Mouse (Mus musculus) spleen, adult 12 weeks (tissue): ENCODE measurements around the gene Lmntd1.
"Not testable (repeated sequence)": the region's sequence is repeated elsewhere in the genome, so short reads cannot be mapped to it uniquely, and the experiment has no call there.

Experiments used
- DNase-seq: peaks from one replicate; pipeline ENCODE4 v3.0.0; 2022; ENCODE audit warnings: low spot score

The Lmntd1 gene

GRCm38 (mm10) chr6:145341301-145342193 lies 272.6 kb downstream of the Lmntd1 start:
- DNase-seq: peak; percentile 51

GRCm38 (mm10) chr6:145340657-145341146 lies 273.4 kb downstream of the Lmntd1 start:
- peak; percentile 86 for DNase-seq

- DNase-seq: peak; percentile 63
Observed at GRCm38 (mm10) chr6:145339956-145340656, 274.0 kb downstream of the Lmntd1 start.

GRCm38 (mm10) chr6:145338571-145339294 lies 275.4 kb downstream of the Lmntd1 start:
- no peak for DNase-seq

- not testable (repeated sequence) for DNase-seq
Observed at GRCm38 (mm10) chr6:145337521-145337920, 276.6 kb downstream of the Lmntd1 start.

- DNase-seq: no peak
Observed at GRCm38 (mm10) chr6:145335876-145336768, 278.0 kb downstream of the Lmntd1 start.

GRCm38 (mm10) chr6:145334211-145334610 lies 279.9 kb downstream of the Lmntd1 start:
- no peak for DNase-seq

GRCm38 (mm10) chr6:145326141-145326806 lies 287.8 kb downstream of the Lmntd1 start:
- DNase-seq: no peak

- no peak for DNase-seq
Observed at GRCm38 (mm10) chr6:145325095-145325494, 289.0 kb downstream of the Lmntd1 start.

GRCm38 (mm10) chr6:145324470-145324869 lies 289.6 kb downstream of the Lmntd1 start:
- no peak for DNase-seq

- DNase-seq: no peak
Observed at GRCm38 (mm10) chr6:145322246-145322645, 291.9 kb downstream of the Lmntd1 start.

- DNase-seq: no peak
Observed at GRCm38 (mm10) chr6:145320156-145320555, 294.0 kb downstream of the Lmntd1 start.
